Mouse (Mus musculus) hindlimb bud, embryonic 11.5 days (tissue): ENCODE results near the gene Rab36.
"Not testable (repeated sequence)": the region's sequence is repeated elsewhere in the genome, so short reads cannot be mapped to it uniquely, and the experiment has no call there.

Source experiments
- DNase-seq: peaks from one replicate; pipeline ENCODE4 v3.0.0-alpha.2; 2012; ENCODE audit warnings: low read depth, low spot score; ENCODE audit errors: extremely low spot score

Gene Rab36

DNA sequence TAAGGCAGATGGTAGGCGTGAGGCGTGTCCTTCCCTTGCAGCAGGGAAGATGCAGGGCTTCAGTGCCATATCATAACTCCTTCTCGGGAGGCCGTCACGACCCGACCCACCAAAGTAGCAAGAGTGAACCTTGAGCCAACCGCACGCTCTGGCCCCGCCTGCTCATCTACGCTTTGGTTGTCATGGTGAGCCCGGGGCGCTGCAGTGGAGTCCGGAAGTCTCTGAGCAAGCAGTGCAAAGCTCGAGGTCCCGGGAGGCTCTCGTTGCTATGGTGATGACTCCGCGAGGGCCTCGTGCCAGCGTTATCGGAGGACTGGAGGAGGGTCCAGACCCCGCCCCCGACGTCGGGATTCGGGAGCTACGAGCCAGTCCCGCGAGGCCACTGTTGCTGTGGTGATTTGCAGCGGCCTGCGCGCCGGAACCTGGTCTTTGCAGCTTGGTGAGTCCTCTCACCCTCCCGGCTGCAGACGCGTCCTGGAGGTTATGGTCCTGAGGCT lies at the start of gene Rab36:
Gene Rab36, plus strand, starts transcription at position 176 of the 497 bp plus-strand sequence.
- peak; percentile 90 for DNase-seq

DNA sequence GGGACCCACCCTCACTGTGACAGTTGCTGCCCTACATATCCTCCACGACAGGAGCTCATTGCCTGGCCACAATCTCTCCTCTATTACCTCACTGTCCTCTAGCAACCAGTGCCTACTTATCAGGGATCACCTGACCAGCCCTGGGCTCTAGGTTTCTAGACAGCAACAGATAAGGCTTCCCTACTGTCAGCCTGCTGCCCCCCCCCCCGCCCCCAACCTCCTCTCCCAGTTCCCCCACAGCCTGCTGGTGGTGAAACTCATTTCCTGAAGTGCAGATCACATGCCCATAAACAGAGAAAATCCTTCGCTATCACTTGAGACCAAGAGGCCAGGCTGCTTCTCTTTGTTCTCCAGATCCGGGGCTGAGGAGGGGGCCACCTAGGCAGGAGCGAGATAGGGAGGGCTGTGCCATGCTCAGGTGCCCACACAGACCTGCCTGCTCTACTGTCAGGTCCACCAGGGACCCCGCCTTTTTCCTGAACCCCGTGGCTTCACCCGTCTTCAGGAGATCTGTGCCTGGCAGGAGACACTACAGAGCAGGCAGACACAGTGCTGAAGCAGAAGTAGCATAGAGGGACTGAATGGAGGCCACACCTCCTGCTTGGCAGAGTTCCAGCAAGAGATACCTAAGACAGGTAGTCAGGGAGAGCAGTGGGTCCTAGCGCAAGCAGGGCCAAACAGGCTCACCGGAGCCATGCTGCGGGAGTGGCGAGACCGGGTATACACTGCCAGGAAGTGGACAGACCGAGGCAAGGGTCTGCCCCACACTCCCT lies 49.0 kb upstream of the Rab36 start:
- DNase-seq: no peak

DNA sequence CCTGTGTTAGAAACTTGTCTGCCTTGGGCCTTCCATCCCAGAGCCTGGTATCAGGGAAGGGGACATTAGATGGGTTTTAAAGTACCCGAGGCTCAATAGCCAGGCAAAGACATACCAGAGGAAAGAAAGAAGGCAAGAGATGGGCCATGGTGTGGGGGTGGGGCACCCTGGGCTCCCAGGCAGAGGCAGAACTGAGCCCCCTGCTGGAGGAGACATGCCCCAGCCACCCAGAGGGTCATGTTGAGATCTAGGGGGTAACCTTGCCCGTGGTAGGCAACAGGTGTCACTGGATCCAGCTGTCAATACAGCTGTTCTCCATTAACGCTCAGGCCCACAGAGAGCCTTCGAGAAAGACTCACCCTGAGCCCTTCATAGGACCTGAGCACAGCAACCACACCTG lies 47.0 kb upstream of the Rab36 start:
- no peak for DNase-seq

DNA sequence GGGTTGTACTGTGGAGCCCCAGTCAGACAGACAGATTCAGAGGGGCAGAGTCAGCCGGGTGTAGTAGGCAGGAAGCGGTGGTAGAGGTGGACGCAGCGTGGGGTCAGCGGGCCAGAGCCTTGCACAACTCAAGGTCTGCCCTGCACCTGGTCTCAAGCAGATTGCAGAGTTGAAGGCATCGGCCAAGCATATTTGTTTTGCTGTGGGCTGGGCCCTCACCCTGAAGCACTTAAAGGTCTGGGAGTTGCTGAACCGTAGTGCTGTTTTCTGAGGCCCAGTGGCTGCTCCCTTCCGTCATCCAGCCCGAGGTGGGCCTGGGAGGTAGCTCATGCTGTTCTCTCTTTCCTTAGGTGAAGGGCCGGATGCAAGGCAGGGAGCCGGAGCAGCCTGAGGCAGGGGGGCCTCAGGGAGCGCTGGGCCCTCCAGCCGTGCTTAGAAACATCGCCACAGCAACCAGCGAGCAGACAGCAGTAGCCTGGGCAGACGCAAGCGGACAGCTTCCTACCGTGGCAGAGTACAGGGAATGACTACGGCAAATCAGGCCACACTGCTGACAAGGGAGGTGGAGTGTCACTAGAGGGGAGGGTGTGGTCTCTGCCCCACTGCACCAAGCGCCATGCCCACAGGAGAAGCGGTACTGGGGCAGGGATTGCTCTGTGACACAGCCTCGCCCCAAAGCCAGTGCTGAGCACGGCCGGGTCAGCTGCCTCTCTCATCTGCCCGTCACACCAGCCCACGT lies 46.1 kb upstream of the Rab36 start:
- no peak for DNase-seq

DNA sequence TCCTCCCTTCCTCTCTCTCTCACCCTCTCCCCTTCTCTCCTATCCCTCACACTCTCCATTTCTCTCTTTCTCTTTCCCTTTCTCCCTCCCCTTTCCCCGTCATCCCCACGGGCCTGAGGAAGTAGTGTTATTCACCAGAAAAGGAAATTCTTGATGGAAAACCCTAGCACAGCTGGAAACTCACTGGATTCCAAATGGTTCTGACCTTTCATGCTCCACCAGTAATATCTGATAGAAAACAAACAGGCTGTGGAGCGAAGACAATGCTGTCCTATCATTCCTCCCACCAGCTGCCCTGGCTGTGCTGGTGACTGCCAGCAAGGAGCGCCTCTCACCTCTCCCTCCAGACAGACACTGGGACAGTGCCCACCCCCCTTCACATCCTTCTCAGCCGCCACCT lies 42.0 kb upstream of the Rab36 start:
- no peak for DNase-seq

DNA sequence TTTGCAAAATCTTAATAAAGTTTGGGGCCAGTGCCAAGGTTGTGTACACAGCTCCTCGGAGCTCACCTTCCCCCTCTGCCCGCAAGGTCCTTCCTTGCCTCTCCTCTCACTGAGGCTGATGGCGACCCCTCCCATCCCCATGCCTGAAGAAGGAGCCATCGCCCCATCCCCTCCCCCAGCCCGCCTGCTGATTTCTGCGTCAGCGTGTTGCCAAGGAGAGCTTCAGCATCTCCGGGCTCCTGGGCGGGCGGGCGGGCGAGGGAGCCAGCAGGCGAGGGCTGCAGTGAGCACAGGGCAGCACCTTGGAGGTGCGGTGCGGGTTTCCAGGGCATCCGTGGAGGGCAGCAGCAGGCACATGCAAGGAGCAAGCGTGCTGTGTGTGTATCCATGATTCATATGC lies 41.5 kb upstream of the Rab36 start:
- DNase-seq: no peak

DNA sequence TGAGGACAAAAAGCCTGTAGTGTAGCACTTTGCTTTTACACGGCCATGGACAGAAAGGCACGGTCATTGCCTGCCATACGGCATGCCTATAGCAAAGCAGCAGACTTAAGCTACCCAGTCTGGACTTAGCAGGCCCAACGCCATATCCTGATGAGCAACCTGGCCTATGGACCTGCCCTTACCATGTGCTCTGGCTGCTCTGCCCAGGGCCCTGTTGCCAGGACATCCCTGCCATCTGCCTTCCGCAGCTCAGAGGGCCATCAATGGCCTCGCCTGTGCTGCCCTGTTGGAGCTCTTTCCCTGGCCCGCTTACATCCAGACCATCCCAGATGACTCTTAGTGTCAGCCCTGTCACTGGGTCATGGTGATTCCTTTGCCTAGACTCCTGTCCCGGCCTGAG lies 35.5 kb upstream of the Rab36 start:
- DNase-seq: no peak

DNA sequence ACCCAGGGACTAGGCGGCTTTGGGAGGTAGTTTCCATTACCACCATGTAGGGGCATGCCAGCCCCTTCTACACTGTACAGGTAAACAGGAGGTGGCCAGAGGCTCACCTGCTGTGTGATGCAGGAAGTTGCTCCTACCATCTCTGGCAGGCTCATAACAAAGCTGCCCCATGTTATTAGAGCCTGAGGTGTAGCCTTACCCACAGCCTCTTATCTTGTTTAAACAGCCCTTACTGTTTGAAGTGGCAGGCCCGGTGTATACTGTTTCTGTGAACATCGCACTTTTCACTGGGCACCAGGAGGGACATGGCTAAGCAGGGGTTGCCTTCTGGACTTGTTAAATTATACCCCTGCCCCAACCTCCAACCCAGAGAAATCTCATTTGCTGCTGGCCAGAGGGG lies 32.8 kb upstream of the Rab36 start:
- DNase-seq: no peak

DNA sequence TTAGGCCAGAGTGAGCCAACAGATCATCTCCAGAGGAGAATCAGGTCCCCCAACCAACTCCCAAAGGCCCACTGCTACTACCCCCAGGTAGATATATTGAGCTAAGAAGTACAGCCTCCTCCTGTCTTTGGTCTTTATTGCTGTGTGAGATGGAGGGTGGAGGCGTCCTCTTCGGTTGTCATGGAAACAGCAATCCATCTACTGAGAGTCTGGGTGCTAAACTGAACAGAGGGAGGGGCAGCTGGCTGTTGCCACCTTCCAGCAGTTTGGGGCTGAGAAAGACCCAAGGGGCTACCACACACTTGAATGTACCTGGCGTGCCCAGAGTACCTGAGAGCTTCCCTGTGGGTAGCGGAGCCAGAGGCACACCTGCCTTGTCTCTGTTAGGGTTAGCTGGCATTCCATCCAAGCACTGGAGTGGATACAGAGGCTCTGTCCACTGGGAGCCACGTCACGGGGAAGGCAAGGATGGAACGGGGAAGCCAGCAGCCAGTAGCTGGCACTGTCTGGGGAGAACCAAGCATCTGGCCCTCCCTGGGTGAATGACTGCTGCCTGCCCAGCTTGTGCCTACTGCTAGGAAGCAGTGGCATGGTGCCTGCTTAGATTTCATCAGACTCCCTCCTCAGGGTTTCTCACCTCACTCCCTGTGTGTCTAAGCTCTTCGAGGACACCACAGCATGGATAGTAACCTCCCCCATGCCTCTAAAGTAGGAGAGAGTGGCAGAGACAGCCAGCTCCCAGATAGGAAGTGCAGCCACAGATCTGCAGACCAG lies 29.8 kb upstream of the Rab36 start:
- DNase-seq: no peak

DNA sequence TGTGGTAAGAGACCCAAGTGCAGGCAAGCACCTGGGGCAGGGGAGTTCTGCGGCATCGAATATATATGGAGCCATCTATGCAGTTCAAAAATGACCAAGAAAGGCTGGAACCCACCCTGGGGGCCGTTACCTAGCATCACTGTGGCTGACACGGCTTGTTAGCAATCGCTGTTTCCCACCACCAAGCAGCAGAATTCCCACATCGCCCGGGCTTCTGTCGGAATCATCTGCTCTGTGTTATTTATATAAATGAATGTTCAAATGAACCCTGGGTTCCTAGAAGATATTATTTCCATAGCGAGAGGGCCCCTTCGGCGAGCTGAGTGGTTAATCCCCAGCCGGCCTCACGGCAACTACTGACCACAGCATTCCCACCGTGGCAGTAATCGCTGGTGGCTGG lies 26.2 kb upstream of the Rab36 start:
- DNase-seq: no peak

DNA sequence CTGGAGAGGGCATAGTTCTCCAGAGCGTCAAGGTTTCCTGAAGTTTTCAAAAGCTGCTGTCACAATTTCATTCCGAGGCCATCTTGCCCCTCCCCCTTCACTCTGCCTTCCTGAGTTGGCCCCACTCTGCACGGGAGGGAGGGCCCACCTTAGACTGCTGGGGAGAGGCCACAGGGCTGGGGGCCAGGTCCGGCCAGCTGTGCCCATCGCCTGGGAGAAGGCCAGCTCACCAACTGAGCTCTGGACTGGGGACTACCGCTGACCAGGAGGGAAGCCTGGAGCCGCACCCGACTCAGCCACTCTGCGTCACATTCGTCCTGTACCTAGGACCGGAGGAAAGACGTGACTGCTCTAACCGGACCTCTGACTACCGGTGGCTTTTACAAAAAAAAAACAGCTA lies 21.4 kb upstream of the Rab36 start:
- DNase-seq: no peak

DNA sequence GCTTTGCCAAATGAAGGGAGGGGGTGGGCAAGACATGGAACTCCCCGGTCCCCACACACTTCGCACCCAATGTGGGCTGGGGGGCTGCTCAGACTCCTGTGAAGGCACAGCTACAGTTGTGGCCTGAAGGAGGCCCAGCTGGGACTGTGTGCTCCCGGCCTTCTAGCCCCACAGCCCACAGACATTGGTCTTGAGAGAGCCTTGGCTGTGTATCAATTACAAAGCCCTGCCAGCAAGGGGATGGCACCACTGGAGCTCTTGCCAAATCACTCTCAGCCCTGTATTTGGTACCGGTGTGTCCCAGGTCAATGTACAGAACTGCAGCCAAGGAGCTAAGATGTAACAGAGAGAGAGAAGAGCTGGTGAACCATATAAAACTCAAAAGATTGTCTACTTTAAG lies 20.4 kb upstream of the Rab36 start:
- no peak for DNase-seq

DNA sequence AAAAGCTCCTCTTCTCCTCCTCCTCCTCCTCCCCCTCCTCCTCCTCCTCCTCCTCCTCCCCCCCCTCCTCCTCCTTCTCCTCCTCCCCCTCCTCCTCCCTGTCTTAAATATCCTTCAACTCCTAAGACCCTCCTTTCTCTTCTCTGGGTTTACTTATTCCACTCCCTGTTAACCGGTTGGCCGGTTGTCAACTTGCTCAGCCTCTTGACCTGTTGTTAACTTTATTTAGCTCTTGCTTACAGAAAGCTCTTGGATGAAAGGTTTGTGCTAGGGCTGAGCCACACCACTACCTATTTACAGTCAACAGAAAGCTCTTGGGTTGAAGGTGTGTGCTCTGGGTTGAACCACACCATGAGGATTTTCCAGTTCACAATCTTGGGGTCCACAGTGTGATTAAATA lies 16.6 kb upstream of the Rab36 start:
- no peak for DNase-seq

DNA sequence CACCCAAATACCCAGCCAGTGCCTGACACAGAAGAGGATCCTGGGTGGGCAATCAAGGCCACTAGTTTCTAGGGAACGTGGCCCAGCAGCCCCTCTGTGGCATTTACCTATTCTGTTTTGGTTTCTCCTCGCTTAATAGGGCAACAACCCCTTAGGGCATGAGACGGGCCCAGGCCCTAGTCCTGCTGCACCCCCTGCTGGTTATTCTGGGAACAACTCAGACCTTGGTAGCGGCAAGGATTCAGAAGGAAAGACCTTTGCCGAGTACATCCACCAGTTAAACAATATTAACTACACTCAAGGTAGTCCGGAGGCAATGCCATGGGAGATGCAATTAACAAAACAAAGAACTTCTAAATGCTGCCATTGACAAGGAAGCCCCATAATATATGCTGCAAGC lies 15.7 kb upstream of the Rab36 start:
- no peak for DNase-seq

DNA sequence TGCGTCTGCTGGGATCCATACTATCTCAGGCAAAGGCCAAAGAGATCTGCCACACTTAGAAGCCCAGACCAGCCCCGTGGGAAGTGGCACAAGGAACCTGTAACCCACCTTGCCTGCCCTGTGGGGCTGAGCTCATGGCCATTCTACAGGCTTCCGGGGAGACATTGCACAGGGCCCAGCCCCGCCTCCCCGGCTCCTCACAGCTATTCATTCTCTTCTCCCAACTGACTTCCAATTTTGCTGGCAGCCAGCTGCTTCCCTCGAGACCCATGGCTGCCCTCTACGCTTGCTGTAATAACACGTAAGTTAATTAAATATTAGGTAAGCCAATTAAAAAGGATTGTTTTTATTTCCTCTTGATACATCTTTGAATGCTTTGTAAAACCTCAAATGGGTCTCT lies 10.4 kb upstream of the Rab36 start:
- no peak for DNase-seq

DNA sequence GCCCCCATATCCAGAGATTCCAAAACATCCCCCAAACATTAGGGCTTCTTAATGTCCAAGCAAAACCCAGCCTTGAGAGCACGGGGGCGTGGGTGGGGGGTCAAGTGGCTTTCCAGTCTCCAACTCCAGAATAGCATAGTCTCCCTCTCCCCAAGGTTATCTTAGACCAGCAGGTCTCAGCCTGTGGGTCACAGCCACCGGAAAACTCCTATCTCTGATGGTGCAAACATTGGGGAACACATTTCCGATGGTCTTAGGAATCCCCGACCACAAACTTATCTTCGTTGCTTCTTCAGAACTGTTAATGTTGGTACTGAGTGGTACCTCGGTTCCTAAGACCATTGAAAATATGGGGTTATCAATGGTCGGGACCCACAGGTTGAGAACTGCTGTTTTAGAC lies 8.1 kb upstream of the Rab36 start:
- DNase-seq: no peak

DNA sequence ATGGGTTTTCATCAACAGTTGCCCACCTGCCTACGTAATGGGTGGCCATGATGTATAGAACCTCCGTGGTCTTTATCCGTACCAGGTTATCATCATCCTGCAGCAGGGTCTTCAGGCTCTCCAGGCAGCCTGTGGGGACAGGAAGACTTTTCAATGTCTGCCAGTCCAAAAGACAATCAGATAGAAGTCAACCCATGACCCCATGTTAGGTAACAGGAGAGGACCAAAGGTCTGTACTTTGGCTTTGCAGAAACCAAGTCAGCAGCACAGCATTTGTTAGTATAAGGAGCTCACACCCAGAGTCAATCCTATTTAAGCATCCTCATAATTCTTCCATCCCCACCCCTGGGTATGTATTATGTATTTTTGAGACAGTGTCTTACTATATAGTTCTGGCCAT lies 7.2 kb upstream of the Rab36 start:
- DNase-seq: no peak

DNA sequence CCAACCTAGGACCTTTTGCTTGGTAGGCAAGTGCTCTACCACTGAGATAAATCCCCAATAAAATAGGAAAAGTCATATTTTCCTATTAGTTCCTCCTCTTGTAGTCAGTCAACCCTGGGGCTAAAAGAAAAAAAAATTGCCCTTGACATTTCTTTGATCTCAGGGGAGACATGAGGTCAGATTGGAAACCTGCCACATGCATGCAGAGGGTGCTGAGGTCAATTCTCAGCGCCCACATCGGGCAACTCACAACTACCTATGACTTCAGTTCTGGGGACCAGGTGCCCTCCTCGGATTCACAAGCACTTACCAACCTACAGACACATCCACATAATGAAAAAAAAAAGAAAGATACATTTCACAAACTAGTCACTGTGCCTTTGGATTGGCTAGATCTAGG lies 6.6 kb upstream of the Rab36 start:
- DNase-seq: no peak

DNA sequence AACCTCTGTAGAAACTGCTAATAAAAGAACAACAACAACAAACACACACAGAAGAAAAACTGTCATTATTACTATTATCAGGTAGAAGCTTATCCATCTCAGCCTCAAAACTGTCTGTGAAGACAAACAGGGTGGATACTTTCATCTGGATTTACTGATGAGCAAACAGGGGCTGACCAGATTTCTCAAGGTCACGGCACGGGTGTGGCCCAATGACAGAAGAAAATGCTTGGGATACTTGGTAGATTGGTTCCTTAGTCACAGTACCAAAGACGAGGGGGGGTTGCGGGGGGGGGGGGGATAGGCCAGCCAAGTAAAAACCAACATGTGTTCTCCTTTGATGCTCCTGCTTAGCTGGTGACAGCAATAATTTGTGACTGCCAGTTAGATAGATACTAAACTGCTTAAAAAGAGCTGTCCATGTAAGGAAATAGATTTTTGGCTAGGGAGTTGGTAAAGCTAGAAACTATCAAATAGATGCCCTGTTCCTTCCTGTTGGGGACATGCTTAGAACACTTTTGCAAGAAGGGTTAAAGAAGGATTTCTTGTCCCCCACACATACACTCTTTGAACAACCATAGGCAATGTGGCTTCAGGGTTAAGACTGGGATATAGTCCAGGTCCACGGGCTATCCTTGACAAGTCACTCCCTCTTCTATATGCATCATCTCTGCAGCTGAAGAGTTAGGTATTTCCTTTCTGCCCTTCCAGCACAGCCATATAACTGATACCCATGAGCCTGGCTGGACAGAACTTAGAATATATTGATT lies 5.3 kb upstream of the Rab36 start:
- DNase-seq: no peak

DNA sequence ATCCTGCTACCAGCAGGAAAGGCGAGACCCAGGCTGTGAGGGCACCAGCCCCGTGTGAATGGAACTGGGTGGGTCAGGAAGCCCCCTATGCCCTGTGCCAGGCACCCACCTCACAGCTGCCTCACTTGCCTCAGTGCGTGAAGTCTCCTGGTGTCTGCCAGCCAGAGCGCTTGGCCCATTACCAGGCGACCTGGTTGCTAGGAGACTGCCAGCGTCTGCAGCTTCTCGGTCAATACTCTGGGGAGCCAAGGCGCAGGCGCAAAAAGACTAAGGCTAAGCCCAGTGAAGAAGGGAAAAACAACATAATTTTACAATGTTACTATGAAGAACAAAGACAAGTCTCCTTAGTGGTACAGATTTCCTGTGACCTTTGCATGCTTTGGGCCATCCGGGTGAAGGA lies 4.5 kb upstream of the Rab36 start, which contains the start of gene Rsph14:
Gene Rsph14, minus strand, starts transcription at position 192 of the 400 bp plus-strand sequence.
- no peak for DNase-seq

DNA sequence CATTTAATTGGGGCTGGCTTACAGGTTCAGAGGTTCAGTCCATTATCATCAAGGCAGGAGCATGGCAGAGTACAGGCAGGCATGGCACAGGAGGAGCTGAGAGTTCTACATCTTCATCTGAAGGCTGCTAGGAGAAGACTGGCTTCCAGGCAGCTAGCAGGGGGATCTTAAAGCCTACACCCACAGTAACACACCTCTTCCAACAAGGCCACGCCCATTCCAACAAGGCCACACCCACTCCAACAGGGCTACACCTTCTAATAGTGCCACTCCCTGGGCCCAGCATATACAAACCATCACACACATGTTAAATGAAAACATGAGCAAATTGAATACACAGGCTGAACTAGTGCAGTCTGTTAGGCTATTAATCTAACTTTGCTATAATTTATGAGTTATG lies 5.2 kb downstream of the Rab36 start:
- not testable (repeated sequence) for DNase-seq
